Mouse (Mus musculus) limb, embryonic 14.5 days (tissue): ENCODE results near the gene Mfn1. TPM values are rescaled to one million over a fixed set of nuclear protein-coding genes. Genes with fewer than 3 reads are reported as not detected.

Experiments used
- ATAC-seq: fragments of 200-750 bp; cut with Nextera tagmentation; 2 replicates; pipeline ENCODE4 v1.8.0; 2017; ENCODE audit warnings: low read depth, moderate number of reproducible peaks, moderate TSS enrichment; ENCODE audit not compliant: low FRiP score
- DNase-seq: peaks from one replicate; pipeline ENCODE4 v3.0.0-alpha.2; 2015; ENCODE audit warnings: low spot score
- H3K27ac ChIP-seq: fragments of 300-500 bp; sonication (generic); replicated peaks from 2 replicates; pipeline ENCODE4 v1.5.1; 2014; ENCODE audit warnings: low read depth, mild to moderate bottlenecking, low read length, moderate library complexity, mixed read lengths
- H3K27me3 ChIP-seq: fragments of 300-500 bp; sonication (generic); 2 replicates; pipeline ENCODE4 v1.6.1; 2014; ENCODE audit warnings: low read length, mixed read lengths; ENCODE audit not compliant: control insufficient read depth, insufficient read depth
- H3K36me3 ChIP-seq: fragments of 300-500 bp; sonication (generic); 2 replicates; pipeline ENCODE4 v1.6.1; 2014; ENCODE audit warnings: mild to moderate bottlenecking, low read length, moderate library complexity, mixed read lengths; ENCODE audit not compliant: control insufficient read depth, insufficient read depth
- H3K4me1 ChIP-seq: fragments of 300-500 bp; sonication (generic); 2 replicates; pipeline ENCODE4 v1.6.1; 2014; ENCODE audit warnings: antibody characterized with exemption, low read length, mixed read lengths; ENCODE audit not compliant: control insufficient read depth, insufficient read depth
- H3K4me2 ChIP-seq: fragments of 300-500 bp; sonication (generic); replicated peaks from 2 replicates; pipeline ENCODE4 v1.6.1; 2014; ENCODE audit warnings: low read depth, mild to moderate bottlenecking, low read length, moderate library complexity; ENCODE audit not compliant: severe bottlenecking
- H3K4me3 ChIP-seq: fragments of 300-500 bp; sonication (generic); replicated peaks from 2 replicates; pipeline ENCODE4 v1.5.1; 2014; ENCODE audit warnings: low read length
- H3K9ac ChIP-seq: fragments of 300-500 bp; sonication (generic); 2 replicates; pipeline ENCODE4 v1.6.1; 2014; ENCODE audit warnings: mild to moderate bottlenecking, low read depth, low read length, moderate library complexity; ENCODE audit not compliant: severe bottlenecking
- H3K9me3 ChIP-seq: fragments of 300-500 bp; sonication (generic); 2 replicates; pipeline ENCODE4 v1.6.1; 2016; ENCODE audit warnings: low read length; ENCODE audit not compliant: control insufficient read depth
- POLR2A ChIP-seq: fragments of 200-500 bp; IDR thresholded peaks from 2 replicates; pipeline ENCODE4 v1.8.0; 2012; ENCODE audit warnings: inconsistent platforms, mild to moderate bottlenecking, moderate library complexity, borderline replicate concordance; ENCODE audit not compliant: insufficient read depth, insufficient read length; ENCODE audit errors: extremely low read depth
- WGBS: fragments of 180-500 bp; shearing (Covaris S2); extraction: QIAGEN DNeasy Blood & Tissue Kit; methylation state at CpG from one replicate; pipeline ENCODE4 v1.1.7; 2014; 5-methylcytosine and 5-hydroxymethylcytosine counted together
- polyA plus RNA-seq, 2 experiments: library from polyadenylated mRNA; depleted of rRNA in 1 of 2; stranded (reverse) in 1 of 2; unstranded in 1 of 2; fragments of >200 nt; fragmentation: Nextera tagmentation in 1 of 2; extraction: Ambion mirVana in 1 of 2; gene quantifications; 2 replicates each; pipeline versions ENCODE4 v1.2.1 to v1.2.3; 2012 to 2014

Gene Mfn1
- polyA plus RNA-seq, 2 experiments: 22.9 to 31.5 TPM

GRCm38 (mm10) chr3:32495088-32495770, 34.0 kb upstream of the Mfn1 start:
- ATAC-seq (no peak), DNase-seq (no peak)
- no peaks in the 10 kb centered on the region for H3K4me1 ChIP-seq
- H3K4me2 ChIP-seq: no peak overlapping the region
- no peaks in the 10 kb centered on the region for H3K27me3 ChIP-seq
- H3K27ac ChIP-seq: no peak overlapping the region
- H3K9ac ChIP-seq: no peak overlapping the region
- H3K4me3 ChIP-seq: no peak overlapping the region
- 54% methylated on average over 8 of the region's 8 CpGs for WGBS
- H3K9me3 ChIP-seq: no peaks in the 10 kb centered on the region
- TF ChIP-seq POLR2A: no peak
- H3K36me3 ChIP-seq: no peaks in the 10 kb centered on the region

GRCm38 (mm10) chr3:32495856-32496710, 33.2 kb upstream of the Mfn1 start:
- DNase-seq (no peak), ATAC-seq (no peak)
- WGBS: 61% methylated on average over 7 of the region's 8 CpGs
- H3K9ac ChIP-seq: no peak overlapping the region
- H3K9me3 ChIP-seq: no peaks in the 10 kb centered on the region
- no peak overlapping the region for H3K4me3 ChIP-seq
- no peak overlapping the region for H3K4me2 ChIP-seq
- no peaks in the 10 kb centered on the region for H3K36me3 ChIP-seq
- H3K27me3 ChIP-seq: no peaks in the 10 kb centered on the region
- TF ChIP-seq POLR2A: no peak
- no peak overlapping the region for H3K27ac ChIP-seq
- no peaks in the 10 kb centered on the region for H3K4me1 ChIP-seq

GRCm38 (mm10) chr3:32496711-32497070, 32.6 kb upstream of the Mfn1 start:
- DNase-seq (no peak), ATAC-seq (no peak)
- Histone ChIP-seq H3K9me3 (no peaks in the 10 kb centered on the region), H3K27me3 (no peaks in the 10 kb centered on the region), H3K36me3 (no peaks in the 10 kb centered on the region), H3K4me2 (no peak overlapping the region), H3K4me1 (no peaks in the 10 kb centered on the region), H3K4me3 (no peak overlapping the region), H3K9ac (no peak overlapping the region), H3K27ac (no peak overlapping the region)
- 75% methylated on average over 1 of the region's 1 CpGs for WGBS
- TF ChIP-seq POLR2A: no peak

GRCm38 (mm10) chr3:32500346-32500745, 28.9 kb upstream of the Mfn1 start:
- Histone ChIP-seq H3K9ac (no peak overlapping the region), H3K36me3 (no peaks in the 10 kb centered on the region), H3K27ac (no peak overlapping the region), H3K4me3 (no peak overlapping the region), H3K4me1 (no peaks in the 10 kb centered on the region), H3K9me3 (no peaks in the 10 kb centered on the region), H3K4me2 (no peak overlapping the region), H3K27me3 (no peaks in the 10 kb centered on the region)
- no peak for ATAC-seq
- DNase-seq: no peak
- TF ChIP-seq POLR2A: no peak
- WGBS: 90% methylated on average over 2 of the region's 2 CpGs

- H3K27ac ChIP-seq: no peak overlapping the region
- no peaks in the 10 kb centered on the region for H3K9me3 ChIP-seq
- no peak for DNase-seq
- H3K4me2 ChIP-seq: no peak overlapping the region
- ATAC-seq: no peak
- H3K9ac ChIP-seq: no peak overlapping the region
- TF ChIP-seq POLR2A: no peak
- H3K4me1 ChIP-seq: no peaks in the 10 kb centered on the region
- no peaks in the 10 kb centered on the region for H3K27me3 ChIP-seq
- 59% methylated on average over 3 of the region's 3 CpGs for WGBS
- no peak overlapping the region for H3K4me3 ChIP-seq
- H3K36me3 ChIP-seq: no peaks in the 10 kb centered on the region
Observed at GRCm38 (mm10) chr3:32505841-32506240, 23.4 kb upstream of the Mfn1 start.
